Mouse (Mus musculus): Measurements from ENCODE around the gene Ube2g2.

The Ube2g2 gene

DNA sequence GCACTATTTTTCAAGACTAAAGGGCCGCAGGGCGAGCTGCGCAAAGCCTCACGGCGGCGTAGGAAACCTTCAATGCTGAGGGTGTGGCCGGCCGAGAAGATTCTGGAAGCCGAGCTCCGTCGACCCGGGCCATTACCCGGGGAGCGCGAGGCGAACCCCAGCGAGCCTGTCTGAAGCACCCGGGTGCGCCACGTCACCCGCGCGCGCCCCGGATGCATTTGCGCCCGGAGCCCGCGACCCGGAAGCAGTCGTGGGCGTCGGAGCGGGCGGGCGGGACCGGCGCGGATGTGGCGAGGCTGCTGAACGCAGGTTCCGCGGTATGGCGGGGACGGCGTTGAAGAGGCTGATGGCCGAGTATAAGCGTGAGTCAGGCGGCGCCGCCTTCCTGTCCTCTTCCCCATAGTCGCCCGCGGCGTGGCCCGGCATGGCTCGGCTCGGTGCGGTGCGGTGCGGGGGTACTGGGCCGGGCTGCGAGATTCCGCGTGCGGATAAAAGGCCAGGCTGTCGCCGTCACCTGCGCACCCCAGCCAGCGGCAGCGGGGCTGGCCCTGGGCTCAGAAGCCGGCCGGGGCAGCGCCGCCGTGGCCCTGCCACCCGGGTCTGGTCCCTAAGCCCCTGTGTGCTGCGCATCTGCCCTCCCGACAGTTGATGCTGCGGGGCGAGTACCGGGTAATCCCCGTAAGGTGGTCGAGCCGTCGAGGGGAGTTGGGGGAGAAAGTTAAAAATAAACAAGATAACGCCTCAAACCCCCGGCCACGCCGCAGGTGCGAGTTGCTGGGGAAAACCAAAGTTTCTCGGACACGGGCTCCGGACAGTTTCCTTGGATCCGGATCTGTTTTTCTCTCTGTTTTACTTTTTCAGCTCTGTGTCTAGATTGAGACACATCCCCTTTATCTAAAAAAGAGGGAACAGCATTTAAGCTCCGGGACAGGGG is at the start of gene Ube2g2:
Gene Ube2g2, plus strand, starts transcription at position 221 of the 934 bp plus-strand sequence.
- DNase-seq = peak; percentile 87

DNA sequence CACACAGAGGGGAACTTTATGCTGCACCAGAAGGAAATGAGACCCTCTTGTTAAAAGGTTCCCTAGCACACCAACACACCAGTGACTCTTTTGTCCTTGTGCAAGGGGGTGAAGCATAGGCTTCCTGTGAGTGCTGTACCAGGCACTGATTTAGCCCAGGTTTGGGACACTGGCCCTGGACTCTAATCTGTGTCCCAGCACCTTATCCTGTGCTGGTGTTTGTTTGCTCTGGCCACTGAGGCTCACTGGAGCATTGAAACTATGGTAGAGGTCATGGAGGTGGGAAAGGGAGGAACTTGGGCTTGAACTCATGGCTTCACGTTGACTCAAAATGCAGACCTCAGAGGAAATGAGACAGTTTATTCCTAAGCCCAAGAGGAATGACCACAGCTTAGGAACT is 48.9 kb upstream of the Ube2g2 start:
- DNase-seq = no peak

DNA sequence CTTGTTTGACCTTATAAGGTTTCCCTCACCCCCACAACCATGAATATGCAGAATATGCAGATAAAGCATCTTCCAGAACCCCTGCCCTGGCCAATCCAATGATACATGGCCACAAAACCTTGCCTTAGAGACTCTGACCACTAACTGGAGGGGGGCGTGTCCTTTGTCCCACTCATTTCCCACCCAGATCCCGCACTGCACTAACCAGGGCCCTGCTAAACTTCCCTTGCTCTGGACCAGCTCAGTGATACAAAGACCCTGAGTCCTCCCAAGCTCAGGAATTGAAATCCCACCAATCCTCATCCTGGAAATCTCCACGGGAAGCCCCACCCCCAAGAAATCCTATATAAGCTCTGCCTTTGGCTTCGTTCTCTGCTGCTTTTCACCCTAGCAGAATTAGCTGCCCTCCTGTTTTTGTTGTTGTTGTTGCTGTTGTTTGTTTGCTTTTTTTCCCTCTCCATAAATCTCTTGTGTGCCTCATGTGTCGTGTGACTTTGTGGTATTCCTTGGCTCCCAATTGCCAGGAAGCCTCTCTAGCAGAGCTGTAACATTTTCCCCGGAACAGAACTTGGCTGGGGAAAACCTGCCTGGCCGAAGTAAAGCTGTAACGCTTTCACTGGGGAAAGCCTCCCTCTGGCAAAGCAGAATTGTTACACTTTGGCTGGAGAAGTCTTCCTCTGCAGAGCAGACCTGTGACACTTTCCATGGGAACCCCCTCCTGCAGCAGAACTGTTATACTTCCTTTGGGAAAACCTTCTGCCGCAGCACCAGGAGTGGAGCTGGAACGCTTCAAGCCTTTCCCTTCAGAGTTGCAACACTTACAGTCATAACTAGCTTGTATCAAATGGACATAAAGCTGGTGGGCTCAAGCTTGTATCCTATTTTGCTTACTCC is 41.8 kb upstream of the Ube2g2 start:
- DNase-seq = no peak

DNA sequence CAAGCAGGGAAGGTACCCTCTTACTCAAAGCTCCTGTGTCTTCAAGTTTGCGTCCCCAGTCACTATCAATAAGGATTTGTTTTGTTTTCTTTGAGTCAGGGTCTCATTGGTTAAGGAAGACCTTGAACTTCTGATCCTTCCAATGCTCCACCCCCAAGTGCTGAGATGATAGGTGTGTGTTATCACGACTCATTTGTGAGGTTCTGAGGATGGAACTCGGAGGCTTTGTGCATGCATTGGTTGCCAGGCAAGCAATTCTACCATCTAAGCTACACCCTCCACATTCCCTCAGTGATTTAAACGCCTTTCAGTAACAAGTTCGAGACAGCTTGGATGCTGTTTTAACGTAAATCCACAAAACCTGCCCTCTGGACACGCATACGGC is 41.1 kb upstream of the Ube2g2 start:
- no peak for DNase-seq

DNA sequence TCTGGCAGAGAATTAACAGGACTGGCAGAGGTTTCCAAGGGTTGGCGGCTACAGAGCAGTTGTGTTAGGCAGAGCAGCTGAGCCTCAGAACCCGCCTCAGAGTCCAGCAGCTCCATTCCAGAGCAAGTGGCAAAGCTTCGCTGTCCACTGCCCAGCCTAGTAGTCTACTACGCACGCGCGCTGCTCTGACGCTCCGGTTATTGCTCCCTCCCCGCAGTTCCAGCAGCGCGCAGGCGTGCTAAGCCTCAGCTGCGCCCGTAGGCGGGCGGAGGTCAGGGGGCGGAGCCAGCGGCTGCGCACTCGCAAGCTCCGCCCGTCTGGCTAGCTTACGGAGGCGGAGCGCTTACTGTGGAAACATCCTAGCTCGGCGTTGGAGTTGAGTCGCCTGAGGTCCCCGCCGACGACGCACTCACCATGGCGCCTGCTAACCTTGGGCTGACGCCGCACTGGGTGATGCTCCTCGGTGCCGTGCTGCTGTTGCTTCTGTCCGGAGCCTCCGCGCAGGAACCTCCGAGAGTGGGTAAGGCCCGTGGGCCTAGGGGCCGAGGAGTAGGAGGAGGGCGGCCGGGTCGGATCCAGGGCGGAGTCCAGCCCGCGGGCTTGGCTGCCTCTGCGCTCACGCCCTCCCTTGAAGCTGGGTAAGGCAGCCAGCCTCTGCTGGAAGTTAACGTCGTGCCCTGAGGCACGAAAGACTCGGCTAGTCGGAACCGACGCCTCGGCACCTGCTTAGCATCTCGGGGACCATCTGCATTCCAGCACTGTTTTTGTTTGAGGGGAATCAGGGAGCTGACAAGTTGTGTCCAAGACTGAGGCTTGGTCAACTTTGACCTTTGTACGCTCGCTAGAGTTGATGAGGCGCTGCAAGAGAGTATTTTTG is 40.4 kb upstream of the Ube2g2 start, which contains the start of gene Pttg1ip:
Gene Pttg1ip, plus strand, starts transcription at position 313 of the 877 bp plus-strand sequence.
- DNase-seq = peak; percentile 96

DNA sequence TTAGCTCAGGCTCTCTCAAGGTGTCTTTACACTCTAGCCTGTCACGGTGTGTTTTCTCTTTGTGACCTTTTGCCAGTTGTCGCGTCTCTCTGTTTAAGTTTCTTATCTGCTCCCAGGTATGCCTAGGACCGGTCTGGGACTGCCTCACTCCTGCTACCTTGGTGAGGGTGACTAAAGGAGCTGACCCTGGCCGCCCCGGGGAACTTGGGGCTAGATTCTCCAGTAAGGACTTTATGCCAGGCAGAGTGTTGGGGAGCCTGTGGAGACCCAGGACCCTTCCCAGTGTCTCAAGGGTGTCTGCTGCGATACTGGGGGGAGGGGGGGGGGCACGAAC is 39.8 kb upstream of the Ube2g2 start:
- no peak for DNase-seq

GRCm38 (mm10) chr10:77583795-77584422 is 38.2 kb upstream of the Ube2g2 start:
- peak; percentile 62 for DNase-seq

DNA sequence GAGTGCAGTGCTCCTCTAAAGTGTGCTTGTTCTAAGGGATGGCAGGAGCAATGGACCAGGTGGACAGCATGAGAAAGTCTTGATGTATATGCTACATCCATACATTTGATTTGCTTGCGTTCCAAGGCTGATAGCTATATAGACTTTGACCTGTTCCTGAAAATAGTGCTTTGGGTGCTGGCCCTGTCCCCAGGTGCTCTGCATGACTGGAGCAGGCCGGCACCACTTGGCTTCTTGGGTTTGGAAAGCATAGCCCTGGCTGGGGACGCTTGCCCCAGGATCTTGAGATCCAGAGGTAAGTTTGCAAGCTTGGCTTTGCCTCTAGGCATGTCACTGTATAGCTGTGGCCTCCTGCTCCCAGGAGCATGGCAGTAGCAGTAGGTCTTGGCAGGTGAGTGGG is 35.4 kb upstream of the Ube2g2 start:
- no peak for DNase-seq

- peak; percentile 58 for DNase-seq
These were observed 34.8 kb upstream of the Ube2g2 start for GRCm38 (mm10) chr10:77587091-77587775.

DNA sequence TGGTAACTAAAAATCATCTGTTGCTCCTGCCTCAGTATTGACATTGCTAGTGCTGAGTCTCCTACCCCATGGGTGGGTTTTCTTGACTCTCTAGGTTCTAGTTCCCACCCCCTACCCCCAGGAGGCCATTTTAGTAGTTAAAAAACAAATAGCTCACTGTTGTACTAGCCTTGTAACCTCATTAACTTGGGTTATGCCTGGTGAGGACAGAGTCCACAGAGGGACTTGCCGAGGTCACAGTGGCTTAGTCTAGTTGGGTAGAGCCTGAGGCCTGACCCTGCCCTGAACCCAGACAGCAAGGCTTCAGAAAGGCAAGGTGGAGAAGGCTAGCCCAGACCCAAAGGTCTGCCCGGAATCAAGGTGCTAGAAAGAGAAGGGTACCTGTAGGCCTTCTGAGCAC is 34.0 kb upstream of the Ube2g2 start:
- peak; percentile 72 for DNase-seq

GRCm38 (mm10) chr10:77589117-77589516 is 33.0 kb upstream of the Ube2g2 start:
- no peak for DNase-seq

DNA sequence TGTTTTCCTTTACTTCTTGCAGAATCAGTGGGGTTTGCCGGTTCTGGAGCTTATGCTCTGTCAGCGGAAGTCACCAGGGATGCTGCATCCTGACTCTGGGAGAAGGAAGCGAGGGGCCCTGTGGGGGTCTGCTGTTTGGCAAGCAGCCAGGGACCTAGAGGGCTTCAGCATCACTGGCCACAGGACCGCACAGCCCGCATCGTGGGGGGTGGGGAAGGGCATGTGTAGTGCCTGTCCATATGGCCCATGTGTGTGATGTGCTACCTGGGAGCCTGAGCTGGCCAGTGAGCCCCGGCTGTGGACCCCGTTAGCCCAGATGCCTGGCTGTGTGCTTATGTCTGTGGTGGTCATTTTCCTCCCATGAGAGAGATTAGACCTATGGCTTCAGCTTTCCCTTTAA is 32.3 kb upstream of the Ube2g2 start:
- no peak for DNase-seq

GRCm38 (mm10) chr10:77590812-77591211 is 31.3 kb upstream of the Ube2g2 start:
- DNase-seq = peak; percentile 53

DNA sequence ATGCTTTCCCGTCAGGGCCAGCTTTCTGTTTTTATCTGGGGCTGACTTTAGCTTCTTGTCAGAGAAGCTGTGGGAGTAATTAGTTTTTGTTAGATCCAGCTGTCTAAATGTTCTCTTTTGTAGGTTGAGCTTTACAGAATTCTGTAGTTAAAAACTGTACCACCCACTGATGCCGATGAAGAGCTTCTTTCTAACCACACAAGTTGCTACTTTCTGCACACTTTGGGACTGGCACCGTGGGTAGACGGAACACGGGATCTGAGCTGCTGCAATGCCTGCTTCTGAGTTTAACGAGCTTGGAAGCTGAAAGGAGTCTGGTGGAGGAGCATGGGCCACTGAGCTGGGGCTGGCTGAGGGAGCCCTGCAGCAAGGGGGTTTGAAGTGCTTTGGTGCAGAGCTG is 30.5 kb upstream of the Ube2g2 start:
- no peak for DNase-seq

GRCm38 (mm10) chr10:77596060-77596459 is 26.0 kb upstream of the Ube2g2 start:
- no peak for DNase-seq

- DNase-seq = no peak
These were observed 19.1 kb upstream of the Ube2g2 start for GRCm38 (mm10) chr10:77603021-77603420.

DNA sequence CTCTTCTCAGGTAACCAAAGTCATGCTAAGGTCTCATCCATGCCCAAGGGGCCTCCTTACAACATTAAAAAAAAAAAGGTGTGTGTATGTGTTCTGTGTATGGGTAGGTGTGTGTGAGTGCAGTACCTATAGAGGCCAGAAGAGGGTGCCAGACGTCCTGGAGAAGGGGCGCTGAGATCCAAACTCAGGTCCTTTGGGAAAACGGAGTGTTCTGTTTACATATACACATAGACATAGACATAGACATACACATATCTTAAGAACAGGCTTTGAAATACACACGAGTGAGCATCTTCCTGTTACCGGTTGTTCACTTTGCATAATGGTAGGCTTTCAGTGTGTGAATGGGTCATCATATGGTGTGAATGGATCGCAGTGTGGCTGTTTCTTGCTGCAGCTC is 18.0 kb upstream of the Ube2g2 start:
- DNase-seq = no peak

- no peak for DNase-seq
These were observed 17.1 kb upstream of the Ube2g2 start for GRCm38 (mm10) chr10:77604958-77605357.

DNA sequence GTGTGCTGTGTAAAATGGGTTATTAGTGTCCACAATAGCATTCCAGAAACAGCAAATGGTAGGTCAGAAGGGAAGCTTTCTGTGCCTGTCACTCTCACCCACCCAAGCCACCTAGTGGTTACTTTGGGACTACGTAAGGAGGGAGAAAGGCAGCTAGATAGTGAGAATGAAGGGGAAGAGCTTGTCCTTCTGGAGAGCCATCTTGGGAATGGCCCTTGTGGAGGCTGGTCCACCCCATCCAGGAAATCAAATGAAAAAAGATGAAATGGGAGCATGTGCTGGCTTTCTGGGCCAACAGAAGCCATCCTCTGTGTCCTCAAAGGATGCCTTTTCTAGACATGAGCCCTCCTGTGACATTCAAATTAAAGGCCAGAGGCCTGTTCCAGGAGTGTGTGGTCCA is 16.7 kb upstream of the Ube2g2 start:
- no peak for DNase-seq

DNA sequence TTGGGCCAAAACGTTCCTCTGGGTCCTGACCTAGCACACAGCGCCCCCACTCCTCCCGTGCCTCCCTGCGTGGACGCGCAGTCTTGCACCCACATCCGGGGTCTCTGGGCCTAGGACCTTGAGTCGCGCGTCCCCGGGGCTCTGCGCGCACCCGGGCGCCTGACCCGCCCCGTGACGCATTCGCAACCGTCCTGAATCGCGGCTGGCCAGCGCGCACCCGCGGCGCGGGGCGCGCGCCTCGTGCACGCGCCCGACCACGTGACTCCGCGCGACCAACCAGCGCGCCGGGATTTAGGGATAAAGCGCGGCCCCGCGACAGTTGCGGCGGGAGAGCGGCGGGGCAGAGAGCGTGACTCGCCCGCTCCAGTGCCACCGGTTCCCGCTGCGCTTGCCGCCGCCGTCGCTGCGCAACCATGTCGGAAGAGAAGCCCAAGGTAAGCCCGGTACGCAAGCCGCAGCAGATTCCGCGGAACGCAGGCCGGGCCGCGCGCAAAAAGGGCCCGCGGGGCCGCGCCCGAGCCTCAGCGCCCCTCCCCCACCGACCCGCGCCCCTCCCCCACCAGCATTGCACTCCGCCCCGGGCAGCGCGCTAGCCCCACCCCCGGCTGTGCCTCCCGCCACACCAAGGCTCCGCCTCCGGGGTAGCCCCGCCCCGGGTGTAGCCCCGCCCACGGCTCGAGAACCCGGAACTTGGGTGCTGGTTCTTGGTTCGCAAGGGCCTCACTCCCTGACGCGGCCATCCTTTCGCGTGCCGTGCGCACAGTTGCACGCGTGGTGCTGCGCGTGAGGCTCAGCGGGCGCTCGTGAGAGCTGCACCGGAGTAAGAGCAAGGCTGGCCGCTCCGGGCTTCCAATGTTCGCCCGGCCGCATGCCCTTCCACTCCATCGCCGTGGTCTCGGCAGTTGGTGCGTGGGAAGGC is 15.9 kb upstream of the Ube2g2 start, which contains the start of the genes Sumo3 and Gm49325:
Gene Sumo3, plus strand, starts transcription at position 190 of the 919 bp plus-strand sequence.
Gene Gm49325, plus strand, starts transcription at position 290 of the 919 bp plus-strand sequence.
- peak; percentile 94 for DNase-seq
